Mouse (Mus musculus) liver, embryonic 14.5 days (tissue): ENCODE data around the gene Hacl1. TPM values are rescaled to one million over a fixed set of nuclear protein-coding genes. Genes with fewer than 3 reads are reported as not detected.

ENCODE experiments used
- ATAC-seq: fragments of 200-750 bp; cut with Nextera tagmentation; 2 replicates; pipeline ENCODE4 v1.8.0; 2017; ENCODE audit warnings: moderate number of reproducible peaks, mild to moderate bottlenecking, moderate library complexity; ENCODE audit not compliant: insufficient read depth
- DNase-seq, 3 experiments: peaks; one replicate each; pipeline ENCODE4 v3.0.0-alpha.2; 2012 to 2013; ENCODE audit warnings: low read depth in 3 of 3, low spot score in 3 of 3
- H3K27ac ChIP-seq: fragments of 300-500 bp; sonication (generic); 2 replicates; pipeline ENCODE4 v1.5.1; 2014; ENCODE audit warnings: moderate library complexity, mild to moderate bottlenecking, control low read depth, inconsistent platforms
- H3K27me3 ChIP-seq: fragments of 300-500 bp; sonication (generic); 2 replicates; pipeline ENCODE4 v1.6.1; 2014; ENCODE audit warnings: mild to moderate bottlenecking, low read length, moderate library complexity; ENCODE audit not compliant: control insufficient read depth, insufficient read depth
- H3K36me3 ChIP-seq: fragments of 300-500 bp; sonication (generic); replicated peaks from 2 replicates; pipeline ENCODE4 v1.6.1; 2014; ENCODE audit warnings: low read depth; ENCODE audit not compliant: control insufficient read depth, insufficient read depth
- H3K4me1 ChIP-seq, 2 experiments: fragments of 200-500 bp in 1 of 2; fragments of 300-500 bp in 1 of 2; sonication (generic) in 1 of 2; replicated peaks; 2 replicates each; pipeline ENCODE4 v1.6.1; 2012 to 2014; ENCODE audit warnings: antibody characterized with exemption in 1 of 2, inconsistent platforms in 1 of 2, low read length in 1 of 2; ENCODE audit not compliant: control insufficient read depth in 2 of 2, insufficient read depth in 2 of 2
- H3K4me2 ChIP-seq: fragments of 300-500 bp; sonication (generic); 2 replicates; pipeline ENCODE4 v1.6.1; 2014; ENCODE audit warnings: low read depth, mild to moderate bottlenecking, control low read depth, moderate library complexity
- H3K4me3 ChIP-seq, 2 experiments: fragments of 200-500 bp in 1 of 2; fragments of 300-500 bp in 1 of 2; sonication (generic) in 1 of 2; 2 replicates each; pipeline ENCODE4 v1.5.1; 2012 to 2014; ENCODE audit warnings: low read depth in 2 of 2, low read length in 2 of 2, mild to moderate bottlenecking in 2 of 2, control low read depth in 1 of 2, inconsistent platforms in 1 of 2, moderate library complexity in 1 of 2; ENCODE audit not compliant: insufficient read depth in 1 of 2
- H3K9ac ChIP-seq: fragments of 300-500 bp; sonication (generic); replicated peaks from 2 replicates; pipeline ENCODE4 v1.6.1; 2014; ENCODE audit warnings: mild to moderate bottlenecking, control low read depth, moderate library complexity
- H3K9me3 ChIP-seq: fragments of 300-500 bp; sonication (generic); 2 replicates; pipeline ENCODE4 v1.6.1; 2016; ENCODE audit warnings: low read length, mixed read lengths; ENCODE audit not compliant: control insufficient read depth
- CTCF ChIP-seq: IDR thresholded peaks from 2 replicates; pipeline ENCODE4 v1.5.1; 2016; ENCODE audit warnings: antibody characterized with exemption, low read depth, control low read depth
- EP300 ChIP-seq: IDR thresholded peaks from 2 replicates; pipeline ENCODE4 v1.6.1; 2016; ENCODE audit warnings: antibody characterized with exemption, low read depth
- WGBS: fragments of 180-500 bp; shearing (Covaris S2); extraction: QIAGEN DNeasy Blood & Tissue Kit; methylation state at CpG from one replicate; pipeline ENCODE4 v1.1.7; 2014; ENCODE audit not compliant: insufficient replicate concordance; 5-methylcytosine and 5-hydroxymethylcytosine counted together
- polyA plus RNA-seq, 2 experiments: library from polyadenylated mRNA; depleted of rRNA in 1 of 2; stranded (reverse) in 1 of 2; unstranded in 1 of 2; fragments of >200 nt; fragmentation: Nextera tagmentation in 1 of 2; extraction: Ambion mirVana in 1 of 2; gene quantifications; 2 replicates each; pipeline versions ENCODE4 v1.2.1 to v1.2.3; 2012 to 2014

The Hacl1 gene
- polyA plus RNA-seq, 2 experiments: 7.4 to 13.3 TPM

DNA sequence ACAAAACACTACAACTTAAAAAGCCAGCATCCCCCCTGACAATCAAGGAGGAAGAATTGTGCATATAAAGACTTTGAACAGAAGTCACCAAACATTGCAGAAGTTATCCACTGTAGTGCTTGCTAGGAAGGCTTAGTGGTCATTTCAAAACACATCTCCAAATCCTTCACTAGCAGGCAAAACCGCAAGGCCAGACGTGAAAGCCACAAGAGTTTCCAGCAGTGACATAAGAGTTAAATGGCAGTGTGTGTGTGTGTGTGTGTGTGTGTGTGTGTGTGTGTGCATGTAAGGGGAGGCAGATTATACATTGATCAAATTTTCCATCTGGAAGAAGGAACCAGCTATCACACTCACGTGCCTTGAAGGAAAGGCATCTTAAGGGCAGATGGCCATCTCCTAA, 23.1 kb downstream of the Hacl1 start:
- Histone ChIP-seq H3K27ac (no peak overlapping the region), H3K4me3 (no peak overlapping the region), H3K36me3 (no peaks in the 10 kb centered on the region), H3K9ac (no peak overlapping the region), H3K4me1 (peaks cover 0 to 1% of the 10 kb centered on the region in 2 experiments; a peak in 1 of 4 replicates), H3K27me3 (no peaks in the 10 kb centered on the region), H3K9me3 (no peaks in the 10 kb centered on the region), H3K4me2 (no peak overlapping the region)
- TF ChIP-seq EP300 (no peak), CTCF (no peak)
- DNase-seq: no peak
- 52% methylated on average over 3 of the region's 3 CpGs for WGBS
- ATAC-seq: no peak

DNA sequence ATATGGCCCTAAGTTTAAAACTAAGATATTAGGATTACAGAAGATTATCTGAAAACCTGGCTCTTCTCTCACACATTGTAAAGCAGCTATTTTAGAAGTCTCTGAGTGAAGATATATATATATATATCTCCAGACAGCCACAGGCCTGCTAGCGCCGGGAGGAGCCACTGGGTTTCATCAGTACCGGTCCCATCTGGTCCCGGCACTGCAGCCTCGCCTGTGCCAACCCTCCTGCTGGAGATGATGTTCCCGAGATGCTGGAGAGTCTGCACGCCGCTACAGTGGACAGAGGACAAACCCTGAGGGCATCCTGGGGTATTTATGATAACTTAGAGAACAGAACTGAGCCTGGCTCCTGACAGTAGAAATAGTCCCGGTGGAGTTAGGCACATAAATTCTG, 23.9 kb downstream of the Hacl1 start:
- no peaks in the 10 kb centered on the region for H3K36me3 ChIP-seq

DNA sequence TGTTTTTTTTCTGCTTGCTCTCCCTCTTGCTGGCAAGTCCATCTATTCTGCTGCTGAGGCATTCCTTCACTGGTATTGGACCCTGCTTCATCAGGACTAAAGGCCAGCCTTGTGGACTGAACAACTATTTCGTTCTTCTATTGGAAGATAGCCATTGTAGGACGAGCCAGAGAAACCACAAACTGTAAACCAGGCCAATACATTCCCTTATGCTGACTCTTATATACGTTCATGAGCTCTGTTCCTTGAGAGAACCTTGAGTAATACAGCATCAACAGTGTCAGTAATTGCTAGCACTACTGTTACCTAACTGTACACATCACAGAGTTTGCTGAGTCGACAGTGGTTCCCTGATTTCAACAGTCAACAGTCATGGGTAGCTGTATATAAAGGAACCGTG, 27.4 kb downstream of the Hacl1 start:
- no peak overlapping the region for H3K4me2 ChIP-seq
- no peaks in the 10 kb centered on the region for H3K27me3 ChIP-seq
- H3K27ac ChIP-seq: no peak overlapping the region
- H3K4me3 ChIP-seq: no peak overlapping the region
- H3K4me1 ChIP-seq: 0 out of 4 replicates have a peak, but pooled peaks cover 0 to 1% of the 10 kb centered on the region in 2 experiments
- WGBS: 62% methylated on average over 5 of the region's 5 CpGs
- no peaks in the 10 kb centered on the region for H3K36me3 ChIP-seq
- TF ChIP-seq EP300 (no peak), CTCF (no peak)
- H3K9ac ChIP-seq: no peak overlapping the region
- ATAC-seq (no peak), DNase-seq (no peak)
- H3K9me3 ChIP-seq: no peaks in the 10 kb centered on the region

More for the DNA sequence above, 23.9 kb downstream of the Hacl1 start:
- no peaks in the 10 kb centered on the region for H3K9me3 ChIP-seq
- TF ChIP-seq EP300 (no peak), CTCF (no peak)
- no peak overlapping the region for H3K4me2 ChIP-seq
- ATAC-seq: no peak
- H3K9ac ChIP-seq: no peak overlapping the region
- 80% methylated on average over 9 of the region's 9 CpGs for WGBS
- H3K4me3 ChIP-seq: no peak overlapping the region
- peaks cover 0 to 1% of the 10 kb centered on the region in 2 experiments; a peak in 1 of 4 replicates for H3K4me1 ChIP-seq
- no peak for DNase-seq
- no peaks in the 10 kb centered on the region for H3K27me3 ChIP-seq
- H3K27ac ChIP-seq: no peak overlapping the region

DNA sequence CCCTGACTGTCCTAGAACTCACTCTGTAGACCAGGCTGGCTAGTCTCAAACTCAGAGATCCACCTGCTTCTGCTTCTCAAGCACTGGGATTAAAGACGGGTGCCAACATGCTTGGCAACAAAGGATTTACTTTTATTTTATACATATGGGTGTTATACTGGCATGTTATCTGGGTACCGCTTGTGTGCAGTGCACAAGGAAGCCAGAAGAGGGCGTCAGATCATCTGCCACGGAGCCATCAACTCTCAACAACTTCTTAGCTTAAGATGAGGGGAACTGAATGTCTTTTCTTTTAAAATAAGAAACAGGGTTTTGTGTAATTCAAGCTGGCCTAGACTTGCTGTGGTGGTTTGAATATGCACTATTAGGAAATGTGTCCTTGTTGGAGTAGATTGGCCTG, 29.1 kb downstream of the Hacl1 start:
- no peak overlapping the region for H3K4me3 ChIP-seq
- no peak overlapping the region for H3K4me2 ChIP-seq
- DNase-seq (no peak), ATAC-seq (no peak)
- H3K9me3 ChIP-seq: no peaks in the 10 kb centered on the region
- H3K27me3 ChIP-seq: no peaks in the 10 kb centered on the region
- H3K36me3 ChIP-seq: no peaks in the 10 kb centered on the region
- H3K9ac ChIP-seq: no peak overlapping the region
- TF ChIP-seq EP300: no peak
- TF ChIP-seq CTCF: peak; percentile 46; the same call in 1 of the 2 replicates
- H3K27ac ChIP-seq: no peak overlapping the region
- H3K4me1 ChIP-seq: no peaks in the 10 kb centered on the region
- WGBS: 55% methylated on average over 4 of the region's 4 CpGs

DNA sequence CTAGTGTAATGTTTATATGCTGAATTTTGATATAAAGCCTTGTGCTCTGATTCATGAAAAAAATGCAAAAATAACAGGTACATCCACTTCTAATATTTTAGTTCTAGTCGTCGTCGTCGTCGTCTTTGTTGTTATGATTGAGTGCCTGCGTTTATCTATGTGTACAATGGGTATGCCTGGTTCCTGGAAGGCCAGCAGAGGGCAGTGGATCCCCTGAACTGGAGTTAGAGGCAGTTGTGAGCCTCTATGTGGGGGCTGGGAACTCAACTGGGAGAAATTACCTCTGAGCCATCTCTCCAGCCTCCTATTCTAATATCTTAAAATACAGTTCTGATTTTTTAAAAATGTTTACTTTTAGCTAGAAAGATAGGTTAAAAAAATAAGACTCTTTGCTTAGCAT, 35.6 kb downstream of the Hacl1 start:
- no peaks in the 10 kb centered on the region for H3K36me3 ChIP-seq
- 52% methylated on average over 6 of the region's 6 CpGs for WGBS

More for the DNA sequence above, 35.6 kb downstream of the Hacl1 start:
- H3K4me1 ChIP-seq: peaks cover 14 to 17% of the 10 kb centered on the region in 2 experiments
- H3K9me3 ChIP-seq: no peaks in the 10 kb centered on the region
- no peak overlapping the region for H3K27ac ChIP-seq
- no peaks in the 10 kb centered on the region for H3K27me3 ChIP-seq
- ATAC-seq (no peak), DNase-seq (no peak)
- no peak overlapping the region for H3K9ac ChIP-seq
- TF ChIP-seq CTCF (peak; percentile 64), EP300 (no peak)
- no peak overlapping the region for H3K4me2 ChIP-seq
- H3K4me3 ChIP-seq: no peak overlapping the region
